In the genomic region with DNA sequence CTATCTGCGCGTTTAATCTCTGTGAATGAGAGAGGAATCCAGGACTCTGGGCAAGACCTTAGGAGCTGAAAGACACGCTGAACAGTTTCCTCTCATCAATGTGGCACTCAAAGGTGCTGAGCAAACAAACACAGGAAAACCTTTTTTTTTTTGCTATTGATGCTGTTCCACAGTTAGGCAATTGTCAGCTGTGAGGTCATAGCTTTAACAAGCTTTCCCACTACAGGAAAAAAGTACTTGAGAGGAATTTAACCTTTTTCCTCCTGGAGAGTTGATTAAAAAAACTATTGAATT, we compare ENCODE assay signal across 10 mouse cellular contexts.
DNase-seq lines count a peak whose midpoint lies in the region; ATAC-seq and TF ChIP-seq lines count a peak whose summit lies in the region.
"Had no signal": no experiment of that assay in that cellular context is flagged by ENCODE, and none has a peak within 500 bp of the region (broad histone marks: within the 10 kb centered on the region; RNA-seq: fewer than 3 reads in every experiment).

No protein-coding gene starts in this region.

- 35% methylated on average over 3 of the region's 3 CpGs for WGBS in heart, embryonic 10.5 days
- WGBS in embryonic facial prominence, embryonic 11.5 days = 15% methylated on average over 3 of the region's 3 CpGs
- WGBS in hindbrain, postnatal 0 days = 22% methylated on average over 3 of the region's 3 CpGs
- 24% methylated on average over 3 of the region's 3 CpGs for WGBS in midbrain, embryonic 14.5 days

- H3K4me2 ChIP-seq in embryonic facial prominence, embryonic 11.5 days (ENCODE audit: low read depth, low read length) = no peak overlapping the region; the same call in 1 of the 2 replicates
- peak overlapping the region; percentile 38 for H3K4me2 ChIP-seq in hindbrain, postnatal 0 days (ENCODE audit: low read depth, low read length)
- peak overlapping the region; percentile 38 for H3K4me2 ChIP-seq in midbrain, embryonic 14.5 days (ENCODE audit: low read length)

- no peak for TF ChIP-seq CTCF in hindbrain, postnatal 0 days (IDR thresholded peaks at IDR 0.05; ENCODE audit: low read depth)

- no peaks in the 10 kb centered on the region for H3K36me3 ChIP-seq in heart, embryonic 10.5 days
- no peaks in the 10 kb centered on the region for H3K36me3 ChIP-seq in embryonic facial prominence, embryonic 11.5 days (replicated peaks; ENCODE audit: control insufficient read depth, insufficient read depth, low read depth, low read length)
- H3K36me3 ChIP-seq in hindbrain, postnatal 0 days (ENCODE audit: insufficient read depth, low read length) = no peaks in the 10 kb centered on the region
- H3K36me3 ChIP-seq in midbrain, embryonic 14.5 days (ENCODE audit: control insufficient read depth, insufficient read depth, low read length) = no peaks in the 10 kb centered on the region

- no peak for DNase-seq in heart, embryonic 10.5 days (ENCODE audit: low spot score)
- no peak for DNase-seq in heart, postnatal 25 days (ENCODE audit: low spot score)
- peak; percentile 32 for DNase-seq in embryonic facial prominence, embryonic 11.5 days (ENCODE audit: low spot score)
- no peak for DNase-seq in hindbrain, postnatal 0 days (ENCODE audit: low spot score)
- no peak for DNase-seq in midbrain, embryonic 14.5 days
- no peak for DNase-seq in T-cell, adult 2 months (ENCODE audit: low spot score)
- DNase-seq: adrenal gland, postnatal 36 days had no signal

- no peak for ATAC-seq in embryonic facial prominence, embryonic 11.5 days (replicated peaks; ENCODE audit: insufficient number of reproducible peaks, low FRiP score, low TSS enrichment, low read depth)
- no peak for ATAC-seq in hindbrain, postnatal 0 days
- ATAC-seq in midbrain, embryonic 14.5 days (ENCODE audit: low FRiP score, low TSS enrichment) = no peak
- no peak for ATAC-seq in CD4-positive, CD25-positive, alpha-beta regulatory T cell, adult 4 months
- no peak for ATAC-seq in frontal cortex, adult (ENCODE audit: low TSS enrichment)

- no peaks in the 10 kb centered on the region for H3K9me3 ChIP-seq in heart, embryonic 10.5 days
- H3K9me3 ChIP-seq in embryonic facial prominence, embryonic 11.5 days (replicated peaks; ENCODE audit: control insufficient read depth, low read length) = no peaks in the 10 kb centered on the region
- H3K9me3 ChIP-seq in hindbrain, postnatal 0 days (ENCODE audit: low read length) = no peaks in the 10 kb centered on the region
- H3K9me3 ChIP-seq in midbrain, embryonic 14.5 days (ENCODE audit: control insufficient read depth, low read length) = no peaks in the 10 kb centered on the region

- intact Hi-C loops in heart, postnatal 25 days (cut with DNase I) = loop anchor here (10.0 kb wide), 1 partner anchor 258 kb away; a partner anchor contains a TSS

- peak overlapping the region; percentile 32; the same call in 1 of the 2 replicates for H3K9ac ChIP-seq in embryonic facial prominence, embryonic 11.5 days (replicated peaks; ENCODE audit: low read length)
- H3K9ac ChIP-seq in hindbrain, postnatal 0 days (replicated peaks; ENCODE audit: low read length) = no peak overlapping the region
- H3K9ac ChIP-seq in midbrain, embryonic 14.5 days (replicated peaks; ENCODE audit: low read length) = no peak overlapping the region

- peak overlapping the region; percentile 68; the same call in 1 of the 2 replicates for H3K27ac ChIP-seq in heart, embryonic 10.5 days
- H3K27ac ChIP-seq in embryonic facial prominence, embryonic 11.5 days (replicated peaks; ENCODE audit: low read depth, low read length) = no peak overlapping the region
- H3K27ac ChIP-seq in hindbrain, postnatal 0 days = peak overlapping the region; percentile 41
- 0 out of 2 replicates have a peak overlapping the region, but pooled peaks have one; percentile 22 for H3K27ac ChIP-seq in midbrain, embryonic 14.5 days (replicated peaks; ENCODE audit: low read depth, low read length)

- H3K4me1 ChIP-seq in heart, embryonic 10.5 days = peaks cover 48% of the 10 kb centered on the region
- H3K4me1 ChIP-seq in embryonic facial prominence, embryonic 11.5 days (ENCODE audit: control insufficient read depth, insufficient read depth, low read length) = no peaks in the 10 kb centered on the region
- H3K4me1 ChIP-seq in hindbrain, postnatal 0 days (ENCODE audit: insufficient read depth, low read length) = peaks cover 5% of the 10 kb centered on the region
- H3K4me1 ChIP-seq in midbrain, embryonic 14.5 days (ENCODE audit: control insufficient read depth, insufficient read depth, low read length) = peaks cover 22% of the 10 kb centered on the region

- H3K27me3 ChIP-seq in heart, embryonic 10.5 days (ENCODE audit: insufficient read depth, poor library complexity, severe bottlenecking) = no peaks in the 10 kb centered on the region
- H3K27me3 ChIP-seq in embryonic facial prominence, embryonic 11.5 days (ENCODE audit: control insufficient read depth, insufficient read depth, low read length) = no peaks in the 10 kb centered on the region
- H3K27me3 ChIP-seq in hindbrain, postnatal 0 days (ENCODE audit: insufficient read depth, low read length) = no peaks in the 10 kb centered on the region
- no peaks in the 10 kb centered on the region for H3K27me3 ChIP-seq in midbrain, embryonic 14.5 days (ENCODE audit: control insufficient read depth, insufficient read depth, low read length)
- H3K27me3 ChIP-seq: CH12.LX had no signal

- H3K4me3 ChIP-seq in heart, embryonic 10.5 days = no peak overlapping the region; the same call in 1 of the 2 replicates
- H3K4me3 ChIP-seq in embryonic facial prominence, embryonic 11.5 days (ENCODE audit: low read depth, low read length) = no peak overlapping the region
- no peak overlapping the region for H3K4me3 ChIP-seq in hindbrain, postnatal 0 days (ENCODE audit: low read length)
- no peak overlapping the region for H3K4me3 ChIP-seq in midbrain, embryonic 14.5 days (replicated peaks; ENCODE audit: low read depth, low read length)
